Mouse (Mus musculus) urinary bladder, postnatal 4 days (tissue): ENCODE measurements at regions not wholly inside any gene's neighbourhood (a gene's known extent, or its start where the extent isn't known, plus 50 kb on each side); places are given as distances from the start of the nearest gene placed in this dataset.
A peak's percentile ranks its signal among the peaks of the same experiment; 100 is the strongest.

Source experiments
- DNase-seq, 2 experiments: peaks; one replicate each; pipeline ENCODE4 v3.0.0; 2021 to 2022; ENCODE audit warnings: low spot score in 2 of 2

GRCm38 (mm10) chr2:159645861-159646260 is 688.1 kb downstream of the Gm826 start:
- DNase-seq = no peak

DNA sequence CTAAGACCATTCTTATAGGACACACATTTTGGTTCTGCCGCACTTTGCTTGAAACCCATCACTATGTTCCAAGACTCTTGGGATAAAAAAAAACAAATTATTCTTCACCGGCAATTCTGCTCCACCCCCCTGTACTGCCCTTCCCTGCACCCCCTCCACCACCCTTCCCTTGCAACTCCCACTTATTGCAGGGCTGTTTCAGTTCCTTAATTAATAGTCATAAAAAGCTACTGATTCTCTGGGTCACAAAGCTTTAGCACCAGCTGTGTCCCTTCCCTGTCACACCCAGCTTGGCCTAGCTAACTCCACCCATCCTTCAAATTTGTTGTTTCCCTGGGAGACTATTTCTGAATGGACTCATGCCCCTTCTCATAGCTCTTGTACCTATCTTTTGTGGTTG is 687.4 kb downstream of the Gm826 start:
- no peak for DNase-seq

GRCm38 (mm10) chr2:159652243-159652642 is 681.7 kb downstream of the Gm826 start:
- no peak for DNase-seq

DNA sequence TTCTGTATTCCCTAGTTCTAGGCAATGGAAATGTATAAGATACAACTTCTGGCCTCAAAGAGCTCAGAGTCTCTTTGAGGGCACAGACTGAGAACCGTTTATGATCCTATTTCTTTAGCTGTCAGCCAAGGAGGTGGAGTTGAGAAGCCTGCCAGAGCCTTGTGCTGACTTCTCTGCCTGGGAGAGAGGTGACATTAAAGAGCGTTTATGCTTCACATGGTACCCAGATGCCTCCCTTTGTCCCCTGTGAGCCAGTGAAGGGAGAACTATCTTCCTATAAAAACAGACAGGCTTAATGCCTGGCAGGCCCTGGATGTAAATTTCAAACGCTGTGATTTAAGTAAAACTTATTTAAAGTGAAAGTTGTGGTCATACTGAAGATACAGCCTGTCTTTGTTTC is 657.1 kb downstream of the Gm826 start:
- DNase-seq = no peak

DNA sequence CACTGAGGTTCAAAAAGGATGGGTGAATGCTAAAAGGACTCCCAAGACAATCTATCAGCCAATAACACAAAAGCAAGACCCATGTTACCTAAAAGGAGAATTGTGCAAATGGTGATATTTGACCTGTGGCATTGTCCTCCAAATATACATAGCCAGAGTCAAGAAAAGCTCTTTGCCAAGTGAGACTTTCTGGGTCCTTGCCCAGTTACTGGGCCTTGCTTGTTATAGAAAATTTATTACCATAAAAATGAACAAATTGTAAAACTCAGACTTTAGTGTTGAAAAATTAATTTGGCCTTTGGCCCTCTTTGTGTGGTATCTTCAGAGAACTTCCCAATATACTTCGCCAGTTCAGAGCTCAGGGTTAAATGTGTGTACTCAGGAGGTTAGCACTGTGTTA is 653.3 kb downstream of the Gm826 start:
- DNase-seq = no peak

DNA sequence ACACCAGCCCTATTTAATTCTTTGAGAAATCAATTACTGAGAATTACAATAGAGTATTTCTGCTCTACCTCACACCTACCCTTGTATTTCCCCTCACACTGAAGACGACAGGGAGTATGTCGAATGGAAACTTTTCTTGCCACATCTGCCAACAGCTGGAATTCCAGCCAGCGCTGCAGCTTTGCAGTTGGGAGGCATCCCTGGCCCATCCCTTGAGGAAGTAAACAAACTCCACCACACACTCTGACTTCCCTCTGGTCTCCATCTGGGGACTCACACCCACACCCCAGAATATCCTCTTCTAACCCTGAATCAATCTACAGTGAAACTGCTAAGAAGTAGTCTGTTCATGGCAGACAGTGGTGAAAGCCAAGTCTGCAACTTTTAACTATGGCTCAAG is 630.9 kb downstream of the Gm826 start:
- DNase-seq = no peak

DNA sequence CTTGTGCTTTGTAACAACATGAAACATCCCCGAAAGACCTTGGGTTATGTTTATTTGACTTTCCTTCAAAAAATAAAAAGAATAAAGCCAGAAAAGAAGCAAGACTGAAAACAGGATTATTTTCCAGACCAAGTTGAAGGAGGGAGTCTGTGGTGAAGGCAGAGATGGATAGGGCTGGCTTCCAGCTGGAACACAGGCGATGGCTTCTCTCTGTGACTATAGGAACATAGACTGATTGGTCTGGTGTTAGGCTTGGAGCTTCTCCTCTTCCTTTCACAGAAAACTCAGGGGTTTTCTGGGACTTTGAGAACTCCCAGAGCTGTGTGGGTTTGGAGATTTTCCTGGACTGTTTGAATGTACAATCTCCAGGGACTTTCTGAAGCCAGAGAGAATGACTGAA is 625.8 kb downstream of the Gm826 start:
- DNase-seq = peak in 1 of 2 experiments; percentile 34

DNA sequence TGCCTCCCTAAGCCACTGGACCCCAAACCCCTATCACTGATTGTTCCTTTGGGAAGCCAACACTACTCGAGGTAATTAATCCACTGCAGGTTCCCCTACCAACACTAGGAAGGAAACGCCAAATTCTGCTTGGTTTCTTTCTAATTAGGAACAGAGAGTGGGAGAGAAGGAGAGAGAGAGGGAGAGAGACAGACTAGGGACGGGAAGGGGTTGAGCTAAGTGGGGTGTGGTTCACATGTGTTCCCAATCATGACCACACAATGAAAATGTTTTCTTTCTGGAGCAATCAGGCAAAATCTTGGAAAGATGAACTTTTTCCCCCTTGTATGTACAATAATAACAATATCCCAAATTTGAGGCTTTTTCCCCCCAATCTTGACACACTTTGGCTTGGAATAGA is 619.3 kb downstream of the Gm826 start:
- DNase-seq = no peak

- DNase-seq = no peak
Measured at GRCm38 (mm10) chr2:159718738-159719137, 615.2 kb downstream of the Gm826 start.

DNA sequence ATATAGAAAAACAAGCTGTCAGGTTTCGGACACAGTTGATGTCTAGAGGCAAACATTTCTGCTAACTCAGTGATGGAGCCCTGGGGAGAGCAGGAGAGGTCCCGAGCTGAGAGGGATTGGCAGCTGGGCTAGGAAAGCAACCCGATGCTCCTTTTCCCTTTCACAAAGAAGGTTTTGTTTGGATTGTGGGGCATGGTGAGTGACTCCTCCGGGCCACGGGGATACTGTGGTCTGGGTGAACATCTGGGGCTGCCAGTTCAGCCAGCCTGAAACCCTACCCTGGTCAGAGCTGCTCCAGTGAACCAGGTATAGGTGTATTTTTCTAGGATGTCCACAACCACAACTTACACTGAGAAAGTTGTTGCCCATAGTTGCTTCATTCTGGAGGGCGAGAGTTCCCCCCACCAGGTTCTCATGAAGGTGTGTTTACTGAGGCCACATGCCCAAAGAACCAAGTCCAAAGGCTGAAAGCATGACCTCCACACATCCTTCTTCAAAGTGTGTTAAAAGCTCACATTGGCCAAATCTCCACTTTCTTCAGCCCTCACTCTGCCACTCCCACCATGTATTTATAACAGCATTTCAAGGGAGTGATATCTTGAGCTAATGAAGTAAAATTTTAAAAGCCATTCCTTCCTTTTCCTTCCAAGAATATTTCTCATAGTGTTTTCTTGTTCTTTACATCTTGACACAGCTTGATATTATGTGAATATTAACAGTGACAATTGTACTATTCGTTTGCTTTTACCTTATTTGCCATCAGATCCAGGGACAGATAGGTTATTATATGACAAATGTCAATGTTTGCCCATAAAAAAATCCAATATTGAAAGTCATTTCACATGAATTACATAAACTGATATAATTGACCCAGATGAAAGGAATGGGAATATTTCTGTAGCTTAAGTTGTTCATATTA is 608.5 kb downstream of the Gm826 start:
- DNase-seq = no peak

GRCm38 (mm10) chr2:159729301-159729700 is 604.7 kb downstream of the Gm826 start:
- no peak for DNase-seq

DNA sequence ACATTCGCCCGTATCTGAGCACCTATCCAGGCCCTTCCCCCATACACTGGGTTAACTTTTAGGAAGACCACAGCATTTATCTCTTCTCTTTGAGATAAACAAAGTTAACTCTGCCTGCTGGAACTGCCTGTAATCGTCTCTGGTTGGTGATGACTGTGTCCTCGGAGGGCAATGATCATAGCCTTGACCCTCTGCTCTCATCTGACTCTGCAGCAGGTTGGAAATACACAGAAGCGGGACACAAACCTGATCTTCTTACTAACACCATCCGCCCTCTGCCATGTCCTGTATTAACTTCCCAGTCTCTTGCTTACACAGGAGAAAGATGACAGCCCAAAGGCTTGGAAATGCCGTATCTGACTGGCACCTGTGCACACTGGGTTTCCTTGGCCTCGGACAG is 603.7 kb downstream of the Gm826 start:
- no peak for DNase-seq

DNA sequence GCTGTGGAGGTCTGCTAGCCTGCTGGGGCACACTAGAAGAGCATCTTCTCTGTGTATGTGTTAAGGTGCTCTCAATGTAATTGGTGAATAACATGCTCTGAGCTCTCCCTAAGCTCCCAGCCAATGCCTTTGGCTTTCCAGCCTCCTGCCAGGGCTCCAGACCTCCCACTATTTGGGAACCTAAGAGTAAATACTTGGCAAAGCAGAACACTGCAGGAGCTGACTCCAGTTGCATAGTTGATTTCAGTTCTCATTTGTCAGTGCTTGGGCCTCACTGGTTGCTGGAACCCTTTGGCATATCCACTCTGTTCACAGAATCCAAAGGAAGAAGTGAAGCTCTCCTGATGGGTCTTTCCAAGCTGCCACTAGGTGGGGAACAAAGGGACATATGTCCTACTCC is 602.7 kb downstream of the Gm826 start:
- no peak for DNase-seq

- DNase-seq = no peak
Measured at GRCm38 (mm10) chr2:159732413-159732812, 601.5 kb downstream of the Gm826 start.

- no peak for DNase-seq
Measured at GRCm38 (mm10) chr2:159734576-159734975, 599.4 kb downstream of the Gm826 start.

- peak in 1 of 2 experiments; percentile 24 for DNase-seq
Measured at GRCm38 (mm10) chr2:159755541-159756011, 578.4 kb downstream of the Gm826 start.

- no peak for DNase-seq
Measured at GRCm38 (mm10) chr2:159760806-159761205, 573.2 kb downstream of the Gm826 start.

- DNase-seq = no peak
Measured at GRCm38 (mm10) chr2:159763115-159763514, 570.8 kb downstream of the Gm826 start.
